Mouse (Mus musculus) ES-Bruce4 (cell line): ENCODE results near the gene Cux1. TPM values are rescaled to one million over a fixed set of nuclear protein-coding genes. Genes with fewer than 3 reads are reported as not detected.

Source experiments
- H3K27ac ChIP-seq: 2 replicates; pipeline ENCODE4 v1.5.1; 2012; ENCODE audit warnings: low read length, inconsistent platforms; ENCODE audit not compliant: insufficient read depth
- H3K27me3 ChIP-seq: 2 replicates; pipeline ENCODE4 v1.6.1; 2012; ENCODE audit warnings: mild to moderate bottlenecking, low read length, inconsistent platforms; ENCODE audit not compliant: control insufficient read depth, poor library complexity, insufficient read depth, severe bottlenecking
- H3K36me3 ChIP-seq: 2 replicates; pipeline ENCODE4 v1.6.1; 2012; ENCODE audit warnings: inconsistent platforms, mild to moderate bottlenecking, low read length, moderate library complexity; ENCODE audit not compliant: control insufficient read depth, poor library complexity, insufficient read depth, severe bottlenecking
- H3K4me1 ChIP-seq: one replicate; pipeline ENCODE4 v1.8.1; 2011; ENCODE audit warnings: low read length; ENCODE audit not compliant: control insufficient read depth, insufficient read depth
- H3K4me3 ChIP-seq: 2 replicates; pipeline ENCODE4 v1.5.1; 2011; ENCODE audit warnings: low read depth, mild to moderate bottlenecking, low read length
- H3K9ac ChIP-seq: 2 replicates; pipeline ENCODE4 v1.6.1; 2012; ENCODE audit warnings: low read depth, mild to moderate bottlenecking, inconsistent platforms; ENCODE audit not compliant: poor library complexity, severe bottlenecking
- H3K9me3 ChIP-seq: replicated peaks from 2 replicates; pipeline ENCODE4 v1.6.1; 2012; ENCODE audit warnings: mild to moderate bottlenecking, low read length, inconsistent platforms; ENCODE audit not compliant: control insufficient read depth, poor library complexity, insufficient read depth, severe bottlenecking
- CTCF ChIP-seq: IDR thresholded peaks from one replicate; pipeline ENCODE4 v1.8.1; 2011; ENCODE audit warnings: low read depth, low read length
- EP300 ChIP-seq: IDR thresholded peaks from 2 replicates; pipeline ENCODE4 v1.6.1; 2011; ENCODE audit warnings: low read depth, low read length; ENCODE audit not compliant: insufficient read depth
- POLR2A ChIP-seq: IDR thresholded peaks from one replicate; pipeline ENCODE4 v1.8.1; 2011; ENCODE audit warnings: low read length; ENCODE audit not compliant: insufficient read depth
- polyA plus RNA-seq: library from polyadenylated mRNA; stranded (reverse); fragments of >200 nt; gene quantifications from 2 replicates; pipeline ENCODE4 v1.2.4, GENCODE M21; 2011; ENCODE audit warnings: low read depth; ENCODE audit not compliant: missing spikeins, insufficient read depth, insufficient read length

The Cux1 gene
- polyA plus RNA-seq, 1 experiment: 37.0 TPM

- no peak overlapping the region for H3K4me3 ChIP-seq
- no peak for TF ChIP-seq CTCF
- peak; percentile 72; the same call in 1 of the 2 replicates for TF ChIP-seq EP300
- TF ChIP-seq POLR2A: no peak
- H3K27me3 ChIP-seq: no peaks in the 10 kb centered on the region
- H3K27ac ChIP-seq: peak overlapping the region; percentile 59
- no peaks in the 10 kb centered on the region for H3K36me3 ChIP-seq
- H3K4me1 ChIP-seq: no peaks in the 10 kb centered on the region
- H3K9me3 ChIP-seq: no peaks in the 10 kb centered on the region
- no peak overlapping the region for H3K9ac ChIP-seq
These were observed 16.6 kb upstream of the Cux1 start for GRCm38 (mm10) chr5:136583666-136584464.

DNA sequence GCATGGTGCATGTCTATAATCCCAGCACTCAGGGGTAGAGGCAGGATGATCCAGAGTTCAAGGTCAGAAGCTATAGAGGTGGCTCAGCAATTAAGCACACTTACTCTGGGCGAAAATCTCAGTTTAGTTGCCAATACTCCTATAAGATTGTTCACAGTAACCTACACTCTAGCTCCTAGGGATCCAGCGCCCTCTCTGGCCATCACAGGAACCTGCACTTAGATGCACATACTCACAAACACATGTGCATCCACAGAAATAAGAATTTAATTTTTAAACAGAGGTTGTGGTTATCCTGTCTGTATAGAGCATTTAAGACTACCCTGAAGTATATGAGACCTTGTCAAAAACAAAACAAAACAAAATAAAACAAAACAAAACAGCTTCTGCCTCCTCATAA, 16.0 kb upstream of the Cux1 start:
- Histone ChIP-seq H3K9ac (no peak overlapping the region), H3K4me1 (no peaks in the 10 kb centered on the region), H3K27ac (no peak overlapping the region), H3K27me3 (no peaks in the 10 kb centered on the region), H3K36me3 (no peaks in the 10 kb centered on the region), H3K9me3 (no peaks in the 10 kb centered on the region), H3K4me3 (no peak overlapping the region)
- no peak for TF ChIP-seq EP300
- TF ChIP-seq CTCF: no peak
- TF ChIP-seq POLR2A: no peak

- Histone ChIP-seq H3K9me3 (no peaks in the 10 kb centered on the region), H3K27me3 (no peaks in the 10 kb centered on the region), H3K4me3 (no peak overlapping the region), H3K36me3 (no peaks in the 10 kb centered on the region), H3K4me1 (no peaks in the 10 kb centered on the region), H3K9ac (no peak overlapping the region), H3K27ac (peak overlapping the region; percentile 29)
- TF ChIP-seq EP300 (no peak), CTCF (no peak), POLR2A (no peak)
These were observed 14.9 kb upstream of the Cux1 start for GRCm38 (mm10) chr5:136582201-136582600.

- Histone ChIP-seq H3K27me3 (no peaks in the 10 kb centered on the region), H3K4me3 (peak overlapping the region; percentile 39), H3K4me1 (no peaks in the 10 kb centered on the region), H3K9ac (0 out of 2 replicates have a peak overlapping the region, but pooled peaks have one; percentile 6), H3K9me3 (no peaks in the 10 kb centered on the region), H3K36me3 (no peaks in the 10 kb centered on the region), H3K27ac (no peak overlapping the region)
- TF ChIP-seq POLR2A: no peak
- no peak for TF ChIP-seq CTCF
- no peak for TF ChIP-seq EP300
These were observed 14.3 kb upstream of the Cux1 start for GRCm38 (mm10) chr5:136581625-136582024.

- H3K9ac ChIP-seq: 0 out of 2 replicates have a peak overlapping the region, but pooled peaks have one; percentile 6
- no peaks in the 10 kb centered on the region for H3K36me3 ChIP-seq
- H3K4me1 ChIP-seq: no peaks in the 10 kb centered on the region
- no peaks in the 10 kb centered on the region for H3K9me3 ChIP-seq
- TF ChIP-seq POLR2A (no peak), CTCF (peak; percentile 37)
- H3K4me3 ChIP-seq: peak overlapping the region; percentile 39
- H3K27me3 ChIP-seq: no peaks in the 10 kb centered on the region
- no peak overlapping the region for H3K27ac ChIP-seq
These were observed 13.9 kb upstream of the Cux1 start for GRCm38 (mm10) chr5:136581166-136581565.

- Histone ChIP-seq H3K27me3 (no peaks in the 10 kb centered on the region), H3K4me3 (no peak overlapping the region), H3K36me3 (no peaks in the 10 kb centered on the region), H3K9ac (no peak overlapping the region), H3K4me1 (no peaks in the 10 kb centered on the region), H3K9me3 (no peaks in the 10 kb centered on the region), H3K27ac (no peak overlapping the region)
- TF ChIP-seq EP300 (no peak), CTCF (no peak), POLR2A (no peak)
These were observed 10.9 kb upstream of the Cux1 start for GRCm38 (mm10) chr5:136578201-136578600.
